Comparison of ENCODE assay signal across 7 mouse cellular contexts in the genomic region with DNA sequence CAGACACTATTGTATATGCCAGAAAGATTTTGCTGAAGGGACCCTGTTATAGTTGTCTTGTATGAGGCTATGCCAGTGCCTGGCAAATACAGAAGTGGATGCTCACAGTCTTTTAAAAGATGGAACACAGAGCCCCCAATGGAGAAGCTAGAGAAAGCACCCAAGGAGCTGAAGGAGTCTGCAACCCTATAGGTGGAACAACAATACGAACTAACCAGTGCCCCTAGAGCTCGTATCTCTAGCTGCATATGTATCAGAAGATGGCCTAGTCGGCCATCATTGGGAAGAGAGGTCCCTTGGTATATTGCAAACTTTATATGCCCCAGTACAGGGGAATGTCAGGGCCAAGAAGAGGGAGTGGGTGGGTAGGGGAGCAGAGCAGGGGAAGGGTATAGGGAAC. TPM values are rescaled to one million over a fixed set of nuclear protein-coding genes. Genes with fewer than 3 reads are reported as not detected.
A peak's percentile ranks its signal among the peaks of the same experiment; 100 is the strongest.
DNase-seq lines count a peak whose midpoint lies in the region; ATAC-seq and TF ChIP-seq lines count a peak whose summit lies in the region.
"Not testable (repeated sequence)": the region's sequence is repeated elsewhere in the genome, so short reads cannot be mapped to it uniquely, and the experiment has no call there.

No protein-coding gene starts in this region.

- H3K4me2 ChIP-seq in hindbrain, embryonic 13.5 days, result peak overlapping the region; percentile 80
- peak overlapping the region; percentile 97 for H3K4me2 ChIP-seq in liver, embryonic 15.5 days
- peak overlapping the region; percentile 85; the same call in 1 of the 2 replicates for H3K4me2 ChIP-seq in neural tube, embryonic 15.5 days

- not testable (repeated sequence) for H3K36me3 ChIP-seq in ES-Bruce4 (ENCODE audit: control insufficient read depth, insufficient read depth, low read length, poor library complexity, severe bottlenecking); heart, embryonic 10.5 days; hindbrain, embryonic 13.5 days; neural tube, embryonic 15.5 days
- H3K36me3 ChIP-seq in liver, embryonic 15.5 days (replicated peaks), result peaks cover 21% of the 10 kb centered on the region

- H3K27ac ChIP-seq in ES-Bruce4 (ENCODE audit: insufficient read depth, low read length); hindbrain, embryonic 13.5 days: not testable (repeated sequence)
- H3K27ac ChIP-seq in bone marrow macrophage, adult 2 months (ENCODE audit: insufficient read depth, low read depth, low read length), result peak overlapping the region; percentile 3; the same call in 1 of the 2 replicates
- peak overlapping the region; percentile 90; the same call in 1 of the 2 replicates for H3K27ac ChIP-seq in heart, embryonic 10.5 days
- H3K27ac ChIP-seq in layer of hippocampus, adult 2 months, result peak overlapping the region; percentile 87
- peak overlapping the region; percentile 96; the same call in 1 of the 2 replicates for H3K27ac ChIP-seq in liver, embryonic 15.5 days (replicated peaks)
- 0 out of 2 replicates have a peak overlapping the region, but pooled peaks have one; percentile 81 for H3K27ac ChIP-seq in neural tube, embryonic 15.5 days (replicated peaks)

- not testable (repeated sequence) for H3K4me3 ChIP-seq in ES-Bruce4 (ENCODE audit: low read depth, low read length); hindbrain, embryonic 13.5 days; layer of hippocampus, adult 2 months; neural tube, embryonic 15.5 days (replicated peaks)
- peak overlapping the region; percentile 95; the same call in 1 of the 2 replicates for H3K4me3 ChIP-seq in bone marrow macrophage, adult 2 months (ENCODE audit: insufficient read depth, low read length)
- peak overlapping the region; percentile 76; the same call in 1 of the 2 replicates for H3K4me3 ChIP-seq in heart, embryonic 10.5 days
- peak overlapping the region; percentile 87 for H3K4me3 ChIP-seq in liver, embryonic 15.5 days (replicated peaks)

- not testable (repeated sequence) for TF ChIP-seq EP300 in ES-Bruce4 (IDR thresholded peaks at IDR 0.05; ENCODE audit: insufficient read depth, low read depth, low read length)

- H3K9ac ChIP-seq in ES-Bruce4 (ENCODE audit: low read depth, poor library complexity, severe bottlenecking), result 0 out of 2 replicates have a peak overlapping the region, but pooled peaks have one; percentile 76
- H3K9ac ChIP-seq in hindbrain, embryonic 13.5 days; liver, embryonic 15.5 days; neural tube, embryonic 15.5 days (replicated peaks): not testable (repeated sequence)

- TF ChIP-seq CTCF in ES-Bruce4 (IDR thresholded peaks at IDR 0.05; ENCODE audit: low read depth, low read length); bone marrow macrophage, adult 2 months (IDR thresholded peaks at IDR 0.05; ENCODE audit: low read depth, low read length): not testable (repeated sequence)
- TF ChIP-seq CTCF in layer of hippocampus, adult 2 months (conservative IDR thresholded peaks at IDR 0.05), result peak; percentile 12; the same call in 1 of the 2 replicates

- not testable (repeated sequence) for H3K27me3 ChIP-seq in ES-Bruce4 (ENCODE audit: control insufficient read depth, insufficient read depth, low read length, poor library complexity, severe bottlenecking); heart, embryonic 10.5 days (ENCODE audit: insufficient read depth, poor library complexity, severe bottlenecking); hindbrain, embryonic 13.5 days; liver, embryonic 15.5 days; neural tube, embryonic 15.5 days (replicated peaks)

- not testable (repeated sequence) for H3K9me3 ChIP-seq in ES-Bruce4 (replicated peaks; ENCODE audit: control insufficient read depth, insufficient read depth, low read length, poor library complexity, severe bottlenecking); heart, embryonic 10.5 days; hindbrain, embryonic 13.5 days; liver, embryonic 15.5 days (replicated peaks); neural tube, embryonic 15.5 days (replicated peaks)

- 62% methylated on average over 3 of the region's 3 CpGs for WGBS in heart, embryonic 10.5 days
- 60% methylated on average over 3 of the region's 3 CpGs for WGBS in hindbrain, embryonic 13.5 days
- WGBS in liver, embryonic 15.5 days (ENCODE audit: insufficient replicate concordance), result 20% methylated on average over 3 of the region's 3 CpGs
- 53% methylated on average over 3 of the region's 3 CpGs for WGBS in neural tube, embryonic 15.5 days

- not testable (repeated sequence) for H3K4me1 ChIP-seq in ES-Bruce4 (ENCODE audit: control insufficient read depth, insufficient read depth, low read length); bone marrow macrophage, adult 2 months (ENCODE audit: control insufficient read depth, insufficient read depth, low read length); heart, embryonic 10.5 days
- H3K4me1 ChIP-seq in hindbrain, embryonic 13.5 days (replicated peaks), result peaks cover 10% of the 10 kb centered on the region
- H3K4me1 ChIP-seq in liver, embryonic 15.5 days (replicated peaks), result peaks cover 38% of the 10 kb centered on the region
- H3K4me1 ChIP-seq in neural tube, embryonic 15.5 days, result peaks cover 12% of the 10 kb centered on the region

- not testable (repeated sequence) for TF ChIP-seq POLR2A in ES-Bruce4 (IDR thresholded peaks at IDR 0.05; ENCODE audit: insufficient read depth, low read length); bone marrow macrophage, adult 2 months (IDR thresholded peaks at IDR 0.05; ENCODE audit: borderline replicate concordance, low read depth, low read length)

- not testable (repeated sequence) for ATAC-seq in hindbrain, embryonic 13.5 days (ENCODE audit: low FRiP score); liver, embryonic 15.5 days (ENCODE audit: insufficient read depth); neural tube, embryonic 15.5 days (ENCODE audit: low FRiP score)

- DNase-seq in heart, embryonic 10.5 days (ENCODE audit: low spot score); layer of hippocampus, adult 2 months (ENCODE audit: low spot score in 2 of 2): not testable (repeated sequence)

RNA-seq across cellular contexts. Expression of a gene that starts 0.6 kb away (rescaled TPM):
- 73.4 and 74.4 TPM in 2 replicates for polyA plus RNA-seq in ES-Bruce4 (2011; ENCODE audit: insufficient read depth, insufficient read length, low read depth, missing spikeins)
- 94.8 and 97.4 TPM in 2 replicates for polyA plus RNA-seq in bone marrow macrophage, adult 2 months (2012; ENCODE audit: insufficient read depth, insufficient read length, missing spikeins)
- polyA plus RNA-seq in heart, embryonic 10.5 days (2016; fragmentation: Nextera tagmentation; extraction: Ambion mirVana), result 44.4 and 59.4 TPM in 2 replicates
- polyA plus RNA-seq in hindbrain, embryonic 13.5 days (2015; fragmentation: Nextera tagmentation; extraction: Ambion mirVana), result 31.1 and 33.0 TPM in 2 replicates
- total RNA-seq in layer of hippocampus, adult 2 months (2021), result 10 to 100 TPM; 22.5 to 25.8 TPM
- 72.7 and 75.1 TPM in 2 replicates for polyA plus RNA-seq in liver, embryonic 15.5 days (2015; fragmentation: Nextera tagmentation; extraction: Ambion mirVana)
- 38.7 and 53.3 TPM in 2 replicates for polyA plus RNA-seq in neural tube, embryonic 15.5 days (2015; fragmentation: Nextera tagmentation; extraction: Ambion mirVana)

RNA-seq across cellular contexts. Expression of a gene that starts 41.0 kb away (rescaled TPM):
- 43.7 and 46.1 TPM in 2 replicates for polyA plus RNA-seq in ES-Bruce4 (2011; ENCODE audit: insufficient read depth, insufficient read length, low read depth, missing spikeins)
- 113 and 116 TPM in 2 replicates for polyA plus RNA-seq in bone marrow macrophage, adult 2 months (2012; ENCODE audit: insufficient read depth, insufficient read length, missing spikeins)
- 79.1 and 88.0 TPM in 2 replicates for polyA plus RNA-seq in heart, embryonic 10.5 days (2016; fragmentation: Nextera tagmentation; extraction: Ambion mirVana)
- 72.5 and 73.5 TPM in 2 replicates for polyA plus RNA-seq in hindbrain, embryonic 13.5 days (2015; fragmentation: Nextera tagmentation; extraction: Ambion mirVana)
- total RNA-seq in layer of hippocampus, adult 2 months (2021), result 10 to 100 TPM; 49.6 to 50.4 TPM
- polyA plus RNA-seq in liver, embryonic 15.5 days (2015; fragmentation: Nextera tagmentation; extraction: Ambion mirVana), result 55.0 and 55.3 TPM in 2 replicates
- polyA plus RNA-seq in neural tube, embryonic 15.5 days (2015; fragmentation: Nextera tagmentation; extraction: Ambion mirVana), result 76.2 and 79.1 TPM in 2 replicates

RNA-seq across cellular contexts. Expression of a gene that starts 44.4 kb away (rescaled TPM):
- 23.4 and 26.6 TPM in 2 replicates for polyA plus RNA-seq in ES-Bruce4 (2011; ENCODE audit: insufficient read depth, insufficient read length, low read depth, missing spikeins)
- polyA plus RNA-seq in bone marrow macrophage, adult 2 months (2012; ENCODE audit: insufficient read depth, insufficient read length, missing spikeins), result 42.7 and 44.5 TPM in 2 replicates
- 111 and 149 TPM in 2 replicates for polyA plus RNA-seq in heart, embryonic 10.5 days (2016; fragmentation: Nextera tagmentation; extraction: Ambion mirVana)
- 105 and 108 TPM in 2 replicates for polyA plus RNA-seq in hindbrain, embryonic 13.5 days (2015; fragmentation: Nextera tagmentation; extraction: Ambion mirVana)
- 10 to 100 TPM; 64.2 to 68.7 TPM for total RNA-seq in layer of hippocampus, adult 2 months (2021)
- 392 and 404 TPM in 2 replicates for polyA plus RNA-seq in liver, embryonic 15.5 days (2015; fragmentation: Nextera tagmentation; extraction: Ambion mirVana)
- 188 and 223 TPM in 2 replicates for polyA plus RNA-seq in neural tube, embryonic 15.5 days (2015; fragmentation: Nextera tagmentation; extraction: Ambion mirVana)
